Comparison of ENCODE assay signal across 17 mouse cellular contexts in the genomic region with DNA sequence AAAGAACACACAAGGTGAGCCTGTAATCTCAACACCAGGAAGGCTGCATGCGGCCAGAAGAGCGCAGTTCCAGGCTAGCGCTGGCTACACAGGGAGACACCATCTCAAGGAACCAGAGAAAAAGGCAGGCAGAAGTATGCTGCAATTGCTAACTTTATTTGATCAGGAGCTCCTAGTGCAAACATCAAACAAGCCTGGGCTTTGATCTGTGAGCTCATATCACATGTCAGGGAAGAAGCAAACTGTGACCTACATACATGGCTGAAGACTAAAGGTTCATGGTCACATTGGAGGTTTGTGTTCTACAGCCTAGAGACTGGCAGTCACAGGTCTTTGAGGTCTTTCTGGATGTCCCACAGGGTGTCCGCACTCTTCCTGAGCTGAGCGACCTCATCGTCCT. TPM values are rescaled to one million over a fixed set of nuclear protein-coding genes. Genes with fewer than 3 reads are reported as not detected.
DNase-seq lines count a peak whose midpoint lies in the region; ATAC-seq and TF ChIP-seq lines count a peak whose summit lies in the region.
"Not testable (repeated sequence)": the region's sequence is repeated elsewhere in the genome, so short reads cannot be mapped to it uniquely, and the experiment has no call there.
"Had no signal": no experiment of that assay in that cellular context is flagged by ENCODE, and none has a peak within 500 bp of the region (broad histone marks: within the 10 kb centered on the region; RNA-seq: fewer than 3 reads in every experiment).

No protein-coding gene starts in this region.

- not testable (repeated sequence) for TF ChIP-seq CTCF in liver, adult 2 months (IDR thresholded peaks at IDR 0.05; ENCODE audit: low read depth, low read length); liver, postnatal 0 days (IDR thresholded peaks at IDR 0.05; ENCODE audit: low read depth); thymus, adult 2 months (IDR thresholded peaks at IDR 0.05; ENCODE audit: borderline replicate concordance, control insufficient read depth, extremely low read depth, insufficient read depth, low read length, poor library complexity)

- not testable (repeated sequence) for H3K79me2 ChIP-seq in liver, adult 2 months (ENCODE audit: control insufficient read depth, insufficient read depth, low read length)

- TF ChIP-seq POLR2A in liver, adult 2 months (IDR thresholded peaks at IDR 0.05; ENCODE audit: extremely low read depth, insufficient read depth, low read length); thymus, adult 2 months (IDR thresholded peaks at IDR 0.05; ENCODE audit: control insufficient read depth, extremely low read depth, insufficient read depth, low read length, poor library complexity): not testable (repeated sequence)

- WGBS in liver, adult 2 months: 51% methylated on average over 6 of the region's 6 CpGs
- 61% methylated on average over 6 of the region's 6 CpGs for WGBS in liver, postnatal 0 days (ENCODE audit: insufficient replicate concordance)
- WGBS in thymus, adult 2 months: 60% methylated on average over 6 of the region's 6 CpGs

- H3K4me3 ChIP-seq in liver, adult 2 months (ENCODE audit: insufficient read depth, low read depth, low read length); liver, postnatal 0 days (ENCODE audit: low read depth, low read length); thymus, adult 2 months (ENCODE audit: control insufficient read depth, insufficient read depth, low read length): not testable (repeated sequence)

- peak; percentile 77 for ATAC-seq in liver, postnatal 0 days

- H3K4me2 ChIP-seq in liver, postnatal 0 days (ENCODE audit: low read depth, low read length): 0 out of 2 replicates have a peak overlapping the region, but pooled peaks have one; percentile 13

- not testable (repeated sequence) for H3K9ac ChIP-seq in liver, adult 2 months (ENCODE audit: low read depth, low read length); liver, postnatal 0 days (replicated peaks)

- not testable (repeated sequence) for H3K27ac ChIP-seq in liver, adult 2 months (replicated peaks; ENCODE audit: insufficient read depth, low read depth, low read length); liver, postnatal 0 days (ENCODE audit: low read depth)
- H3K27ac ChIP-seq in thymus, adult 2 months (ENCODE audit: control insufficient read depth, insufficient read depth, low read length): peak overlapping the region; percentile 88

- H3K27me3 ChIP-seq in liver, adult 2 months (ENCODE audit: control insufficient read depth, insufficient read depth, low read length); liver, postnatal 0 days (ENCODE audit: insufficient read depth, low read length); thymus, adult 2 months (ENCODE audit: control insufficient read depth, insufficient read depth, low read length): not testable (repeated sequence)

- DNase-seq in liver, adult 2 months (ENCODE audit: extremely low read depth, low read depth, low spot score): peak; percentile 62
- not testable (repeated sequence) for DNase-seq in liver, postnatal 0 days
- peak; percentile 53 for DNase-seq in thymus, adult 2 months
- DNase-seq in thymus, postnatal 10 days (ENCODE audit: low spot score in 2 of 2): peak; percentile 50 to 56
- DNase-seq in thymus, postnatal 25 days: peak; percentile 51
- DNase-seq in thymus, postnatal 4 days: peak; percentile 44

- TF ChIP-seq EP300 in liver, postnatal 0 days (IDR thresholded peaks at IDR 0.05; ENCODE audit: low read depth): not testable (repeated sequence)

- H3K9me3 ChIP-seq in liver, postnatal 0 days (ENCODE audit: low read length): not testable (repeated sequence)

- H3K4me1 ChIP-seq in liver, adult 2 months (ENCODE audit: control insufficient read depth, insufficient read depth, low read length); liver, postnatal 0 days (ENCODE audit: insufficient read depth): not testable (repeated sequence)
- H3K4me1 ChIP-seq in thymus, adult 2 months (replicated peaks; ENCODE audit: control insufficient read depth, insufficient read depth, low read length): peaks cover 12% of the 10 kb centered on the region

- H3K36me3 ChIP-seq in liver, adult 2 months (ENCODE audit: control insufficient read depth, insufficient read depth, low read length); liver, postnatal 0 days (replicated peaks; ENCODE audit: insufficient read depth, low read length): not testable (repeated sequence)
- H3K36me3 ChIP-seq in thymus, adult 2 months (ENCODE audit: control insufficient read depth, insufficient read depth, low read length): peaks cover 57% of the 10 kb centered on the region

RNA-seq across cellular contexts. Expression of gene Gys2, which starts 17.2 kb away (rescaled TPM):
- 171 and 184 TPM in 2 replicates for total RNA-seq in liver, adult 2 months (2014; rRNA removed)
- polyA plus RNA-seq in liver, adult 2 months (2012; rRNA removed): 43.1 and 51.7 TPM in 2 replicates
- 90.8 and 92.7 TPM in 2 replicates for polyA plus RNA-seq in liver, postnatal 0 days (2015; fragmentation: Nextera tagmentation; extraction: Ambion mirVana)
- 0.74 and 1.1 TPM in 2 replicates for polyA plus RNA-seq in thymus, adult 2 months (2012; rRNA removed)
- total RNA-seq: common myeloid progenitor, adult 5-6 weeks; ES-E14; MEL had no signal
- polyA plus RNA-seq: brain, embryonic 14.5 days; C2C12; embryonic facial prominence, embryonic 11.5 days; embryonic facial prominence, embryonic 13.5 days; erythroblast, embryonic 14.5 days; forebrain, embryonic 10.5 days; forebrain, embryonic 12.5 days; forebrain, embryonic 14.5 days had no signal

RNA-seq across cellular contexts. Expression of gene Ldhb, which starts 17.6 kb away (rescaled TPM):
- 3.9 and 4.2 TPM in 2 replicates for total RNA-seq in liver, adult 2 months (2014; rRNA removed)
- polyA plus RNA-seq in liver, adult 2 months (2012; rRNA removed): 2.6 and 2.8 TPM in 2 replicates
- polyA plus RNA-seq in liver, postnatal 0 days (2015; fragmentation: Nextera tagmentation; extraction: Ambion mirVana): 12.9 and 16.9 TPM in 2 replicates
- 394 and 525 TPM in 2 replicates for polyA plus RNA-seq in thymus, adult 2 months (2012; rRNA removed)
- total RNA-seq: MEL had no signal
- polyA plus RNA-seq: erythroblast, embryonic 14.5 days had no signal

Comparison
In these comparisons a context has a peak if more than half of its experiments do, and no peak if none do; other contexts are left out.
1. RNA of gene Gys2, which starts 17.2 kb away (polyA plus RNA-seq): 90.8 to 92.7 TPM in liver, postnatal 0 days and 43.1 to 51.7 TPM in liver, adult 2 months; 0.74 to 1.1 TPM in thymus, adult 2 months; every median in the first group is over 10 times any median in the second.
2. RNA of gene Ldhb, which starts 17.6 kb away (polyA plus RNA-seq): 394 to 525 TPM in thymus, adult 2 months; 12.9 to 16.9 TPM in liver, postnatal 0 days and 2.6 to 2.8 TPM in liver, adult 2 months; every median in the first group is over 10 times any median in the second.